ENCODE assay signal across 35 mouse cellular contexts in genomic region chr11:99351004-99351403, GRCm38 (mm10). TPM values are rescaled to one million over a fixed set of nuclear protein-coding genes. Genes with fewer than 3 reads are reported as not detected.
"Had no signal": no experiment of that assay in that cellular context is flagged by ENCODE, and none has a peak within 500 bp of the region (broad histone marks: within the 10 kb centered on the region; RNA-seq: fewer than 3 reads in every experiment).

Gene Krt27, minus strand, starts transcription at chr11:99351104.

- H3K27ac ChIP-seq: embryonic facial prominence, embryonic 12.5 days; embryonic facial prominence, embryonic 13.5 days; forebrain, embryonic 10.5 days; forebrain, embryonic 12.5 days; forebrain, embryonic 13.5 days; forebrain, embryonic 15.5 days; gastrocnemius, adult 2 months; heart, adult 2 months had no signal

- H3K4me3 ChIP-seq: embryonic facial prominence, embryonic 12.5 days; embryonic facial prominence, embryonic 13.5 days; erythroblast, embryonic 14.5 days; forebrain, embryonic 10.5 days; forebrain, embryonic 12.5 days; forebrain, embryonic 13.5 days; forebrain, embryonic 15.5 days; gastrocnemius, adult 2 months; heart, adult 2 months had no signal

- ATAC-seq: forebrain, embryonic 13.5 days; forebrain, embryonic 14.5 days; forebrain, embryonic 15.5 days; forebrain, embryonic 16.5 days; forebrain, postnatal 0 days had no signal

- H3K9ac ChIP-seq: embryonic facial prominence, embryonic 12.5 days; embryonic facial prominence, embryonic 13.5 days; forebrain, embryonic 12.5 days; forebrain, embryonic 13.5 days; forebrain, embryonic 15.5 days; forebrain, postnatal 0 days had no signal

- H3K4me2 ChIP-seq: embryonic facial prominence, embryonic 12.5 days; embryonic facial prominence, embryonic 13.5 days; forebrain, embryonic 12.5 days; forebrain, embryonic 13.5 days; forebrain, embryonic 15.5 days had no signal

- DNase-seq: cerebellum, adult 2 months; cerebellum, adult 8-10 months; cerebellum, adult 9-10 months; cerebellum, adult 9-11 months; cerebellum, postnatal 10 days; cerebellum, postnatal 14 days; cerebellum, postnatal 25 days; cerebellum, postnatal 36 days; embryo, embryonic 11 days; forebrain, postnatal 0 days; gastrocnemius, adult 2 months; gastrocnemius, postnatal 10 days; gastrocnemius, postnatal 14 days; gastrocnemius, postnatal 25 days; gastrocnemius, postnatal 36 days; heart, adult 18-20 months; heart, adult 2 months had no signal

- H3K4me1 ChIP-seq: embryonic facial prominence, embryonic 12.5 days; embryonic facial prominence, embryonic 13.5 days; forebrain, embryonic 10.5 days; forebrain, embryonic 12.5 days; forebrain, embryonic 13.5 days; forebrain, embryonic 15.5 days had no signal

- H3K27me3 ChIP-seq: embryonic facial prominence, embryonic 12.5 days; embryonic facial prominence, embryonic 13.5 days; forebrain, embryonic 13.5 days; forebrain, embryonic 15.5 days had no signal

- H3K36me3 ChIP-seq: embryonic facial prominence, embryonic 12.5 days; embryonic facial prominence, embryonic 13.5 days; forebrain, embryonic 10.5 days; forebrain, embryonic 12.5 days; forebrain, embryonic 15.5 days had no signal

- H3K9me3 ChIP-seq: embryonic facial prominence, embryonic 12.5 days; embryonic facial prominence, embryonic 13.5 days; forebrain, embryonic 10.5 days; forebrain, embryonic 12.5 days; forebrain, embryonic 13.5 days; forebrain, embryonic 15.5 days had no signal

RNA-seq across cellular contexts. Expression of gene Krt27, which starts in this region (rescaled TPM):
- total RNA-seq: common myeloid progenitor, adult 5-6 weeks; forebrain, postnatal 0 days; gastrocnemius, adult 18-20 months; gastrocnemius, adult 2 months; gastrocnemius, adult 8-10 months; gastrocnemius, postnatal 10 days; gastrocnemius, postnatal 14 days; gastrocnemius, postnatal 25 days; gastrocnemius, postnatal 36 days; granulocyte monocyte progenitor cell, adult 5-6 weeks; heart, adult 18-20 months; heart, adult 2 months; heart, adult 8-10 months had no signal
- polyA plus RNA-seq: cerebellum, adult 2 months; cortical plate, adult 2 months; embryonic facial prominence, embryonic 12.5 days; erythroblast, embryonic 14.5 days; forebrain, embryonic 10.5 days; forebrain, embryonic 11.5 days; forebrain, embryonic 12.5 days; forebrain, embryonic 13.5 days; forebrain, embryonic 14.5 days; forebrain, embryonic 15.5 days; forebrain, embryonic 16.5 days; frontal cortex, adult 2 months; gonadal fat pad, adult 2 months; heart, adult 2 months had no signal
